Mouse (Mus musculus) G1E (cell line): ENCODE measurements around the gene Pcsk4.

Experiments used
- CTCF ChIP-seq: IDR thresholded peaks from 2 replicates; pipeline ENCODE4 v1.5.1; 2012; ENCODE audit warnings: low read depth, low read length, inconsistent platforms, mixed read lengths
- GATA1 ChIP-seq: IDR thresholded peaks from 2 replicates; pipeline ENCODE4 v1.6.1; 2012; ENCODE audit warnings: borderline replicate concordance, low read length, inconsistent platforms, mixed read lengths
- POLR2AphosphoS5 ChIP-seq: IDR thresholded peaks from 2 replicates; pipeline ENCODE4 v1.6.1; 2012; ENCODE audit warnings: low read depth, low read length, inconsistent platforms; ENCODE audit not compliant: insufficient replicate concordance

GRCm38 (mm10) chr10:80315315-80315714 lies 14.0 kb downstream of the Pcsk4 start:
- TF ChIP-seq CTCF (no peak), GATA1 (no peak), POLR2AphosphoS5 (no peak)
